Mouse (Mus musculus) embryonic facial prominence, embryonic 12.5 days (tissue): ENCODE data around the gene Celf2. TPM values are rescaled to one million over a fixed set of nuclear protein-coding genes. Genes with fewer than 3 reads are reported as not detected.

Experiments
- ATAC-seq: fragments of 200-750 bp; cut with Nextera tagmentation; 2 replicates; pipeline ENCODE4 v1.8.0; 2017; ENCODE audit not compliant: insufficient number of reproducible peaks, insufficient read depth, low FRiP score, low TSS enrichment
- H3K27ac ChIP-seq: fragments of 300-500 bp; sonication (generic); 2 replicates; pipeline ENCODE4 v1.5.1; 2016; ENCODE audit warnings: mild to moderate bottlenecking
- H3K27me3 ChIP-seq: fragments of 300-500 bp; sonication (generic); 2 replicates; pipeline ENCODE4 v1.6.1; 2016; ENCODE audit warnings: mild to moderate bottlenecking, moderate library complexity
- H3K36me3 ChIP-seq: fragments of 300-500 bp; sonication (generic); 2 replicates; pipeline ENCODE4 v1.6.1; 2016; ENCODE audit warnings: mild to moderate bottlenecking
- H3K4me1 ChIP-seq: fragments of 300-500 bp; sonication (generic); 2 replicates; pipeline ENCODE4 v1.6.1; 2016
- H3K4me2 ChIP-seq: fragments of 300-500 bp; sonication (generic); replicated peaks from 2 replicates; pipeline ENCODE4 v1.6.1; 2016; ENCODE audit warnings: mild to moderate bottlenecking, moderate library complexity
- H3K4me3 ChIP-seq: fragments of 300-500 bp; sonication (generic); 2 replicates; pipeline ENCODE4 v1.5.1; 2016; ENCODE audit warnings: mild to moderate bottlenecking
- H3K9ac ChIP-seq: fragments of 300-500 bp; sonication (generic); 2 replicates; pipeline ENCODE4 v1.6.1; 2016; ENCODE audit warnings: mild to moderate bottlenecking, moderate library complexity
- H3K9me3 ChIP-seq: fragments of 300-500 bp; sonication (generic); 2 replicates; pipeline ENCODE4 v1.6.1; 2016; ENCODE audit warnings: mild to moderate bottlenecking, moderate library complexity
- WGBS: fragments of 180-500 bp; shearing (Covaris S2); methylation state at CpG from one replicate; pipeline ENCODE4 v1.1.7; 2016; 5-methylcytosine and 5-hydroxymethylcytosine counted together
- polyA plus RNA-seq: library from polyadenylated mRNA; unstranded; fragments of >200 nt; fragmentation: Nextera tagmentation; extraction: Ambion mirVana; gene quantifications from 2 replicates; pipeline ENCODE4 v1.2.1, GENCODE M21; 2016

Gene Celf2
- polyA plus RNA-seq, 1 experiment from 2014 or later, result 56.8 TPM

- no peaks in the 10 kb centered on the region for H3K27me3 ChIP-seq
- no peak overlapping the region for H3K4me3 ChIP-seq
- H3K4me1 ChIP-seq, result no peaks in the 10 kb centered on the region
- no peak overlapping the region for H3K27ac ChIP-seq
- H3K9ac ChIP-seq, result no peak overlapping the region
- H3K9me3 ChIP-seq, result no peaks in the 10 kb centered on the region
- ATAC-seq, result no peak
- 76% methylated on average over 3 of the region's 3 CpGs for WGBS
- no peaks in the 10 kb centered on the region for H3K36me3 ChIP-seq
- H3K4me2 ChIP-seq, result no peak overlapping the region
Observed at GRCm38 (mm10) chr2:7255386-7255785, 254.0 kb downstream of the Celf2 start.

GRCm38 (mm10) chr2:7250314-7250713 is 259.0 kb downstream of the Celf2 start:
- Histone ChIP-seq H3K27me3 (no peaks in the 10 kb centered on the region), H3K27ac (no peak overlapping the region), H3K4me3 (no peak overlapping the region), H3K4me1 (0 out of 2 replicates have a peak, but pooled peaks cover 6% of the 10 kb centered on the region), H3K9me3 (no peaks in the 10 kb centered on the region), H3K36me3 (no peaks in the 10 kb centered on the region), H3K9ac (no peak overlapping the region), H3K4me2 (no peak overlapping the region)
- ATAC-seq, result no peak
- WGBS, result 82% methylated on average over 2 of the region's 2 CpGs

GRCm38 (mm10) chr2:7249002-7249401 is 260.4 kb downstream of the Celf2 start:
- no peaks in the 10 kb centered on the region for H3K36me3 ChIP-seq
- H3K27me3 ChIP-seq, result no peaks in the 10 kb centered on the region
- no peak overlapping the region for H3K9ac ChIP-seq
- no peak overlapping the region for H3K4me3 ChIP-seq
- no peaks in the 10 kb centered on the region for H3K9me3 ChIP-seq
- 0 out of 2 replicates have a peak, but pooled peaks cover 6% of the 10 kb centered on the region for H3K4me1 ChIP-seq
- no peak overlapping the region for H3K4me2 ChIP-seq
- ATAC-seq, result no peak
- H3K27ac ChIP-seq, result no peak overlapping the region

GRCm38 (mm10) chr2:7245958-7246774 is 263.2 kb downstream of the Celf2 start:
- ATAC-seq, result no peak

GRCm38 (mm10) chr2:7242139-7242538 is 267.2 kb downstream of the Celf2 start:
- Histone ChIP-seq H3K9me3 (no peaks in the 10 kb centered on the region), H3K27me3 (no peaks in the 10 kb centered on the region), H3K27ac (no peak overlapping the region), H3K9ac (no peak overlapping the region), H3K4me1 (0 out of 2 replicates have a peak, but pooled peaks cover 6% of the 10 kb centered on the region), H3K4me2 (no peak overlapping the region), H3K36me3 (no peaks in the 10 kb centered on the region), H3K4me3 (no peak overlapping the region)
- 79% methylated on average over 1 of the region's 1 CpGs for WGBS
- no peak for ATAC-seq

More at GRCm38 (mm10) chr2:7245958-7246774, 263.2 kb downstream of the Celf2 start:
- Histone ChIP-seq H3K36me3 (no peaks in the 10 kb centered on the region), H3K27me3 (no peaks in the 10 kb centered on the region), H3K4me3 (no peak overlapping the region), H3K9ac (no peak overlapping the region), H3K9me3 (no peaks in the 10 kb centered on the region), H3K4me1 (0 out of 2 replicates have a peak, but pooled peaks cover 6% of the 10 kb centered on the region), H3K27ac (no peak overlapping the region), H3K4me2 (no peak overlapping the region)
- 38% methylated on average over 4 of the region's 4 CpGs for WGBS

- no peak overlapping the region for H3K27ac ChIP-seq
- H3K27me3 ChIP-seq, result no peaks in the 10 kb centered on the region
- H3K9ac ChIP-seq, result no peak overlapping the region
- 0 out of 2 replicates have a peak, but pooled peaks cover 6% of the 10 kb centered on the region for H3K4me1 ChIP-seq
- H3K36me3 ChIP-seq, result no peaks in the 10 kb centered on the region
- H3K4me3 ChIP-seq, result no peak overlapping the region
- WGBS, result 78% methylated on average over 4 of the region's 4 CpGs
- ATAC-seq, result no peak
- no peaks in the 10 kb centered on the region for H3K9me3 ChIP-seq
- H3K4me2 ChIP-seq, result no peak overlapping the region
Observed at GRCm38 (mm10) chr2:7241523-7241941, 267.8 kb downstream of the Celf2 start.

GRCm38 (mm10) chr2:7237283-7237682 is 272.1 kb downstream of the Celf2 start:
- H3K4me2 ChIP-seq, result no peak overlapping the region
- no peaks in the 10 kb centered on the region for H3K4me1 ChIP-seq
- H3K9ac ChIP-seq, result no peak overlapping the region
- 87% methylated on average over 4 of the region's 4 CpGs for WGBS
- no peaks in the 10 kb centered on the region for H3K36me3 ChIP-seq
- no peaks in the 10 kb centered on the region for H3K9me3 ChIP-seq
- H3K4me3 ChIP-seq, result no peak overlapping the region
- ATAC-seq, result no peak
- no peak overlapping the region for H3K27ac ChIP-seq
- H3K27me3 ChIP-seq, result no peaks in the 10 kb centered on the region

- H3K9ac ChIP-seq, result no peak overlapping the region
- no peak for ATAC-seq
- 87% methylated on average over 3 of the region's 3 CpGs for WGBS
Observed at GRCm38 (mm10) chr2:7236452-7236851, 272.9 kb downstream of the Celf2 start.

GRCm38 (mm10) chr2:7235059-7235741 is 274.2 kb downstream of the Celf2 start:
- no peak overlapping the region for H3K4me3 ChIP-seq
- no peak overlapping the region for H3K27ac ChIP-seq
- H3K4me1 ChIP-seq, result no peaks in the 10 kb centered on the region
- no peak overlapping the region for H3K9ac ChIP-seq
- no peak for ATAC-seq
- H3K27me3 ChIP-seq, result no peaks in the 10 kb centered on the region
- no peaks in the 10 kb centered on the region for H3K36me3 ChIP-seq
- H3K9me3 ChIP-seq, result no peaks in the 10 kb centered on the region
- no peak overlapping the region for H3K4me2 ChIP-seq
- WGBS, result 84% methylated on average over 4 of the region's 4 CpGs

More at GRCm38 (mm10) chr2:7236452-7236851, 272.9 kb downstream of the Celf2 start:
- Histone ChIP-seq H3K27me3 (no peaks in the 10 kb centered on the region), H3K4me1 (no peaks in the 10 kb centered on the region), H3K36me3 (no peaks in the 10 kb centered on the region), H3K4me2 (no peak overlapping the region), H3K27ac (no peak overlapping the region), H3K4me3 (no peak overlapping the region), H3K9me3 (no peaks in the 10 kb centered on the region)

- ATAC-seq, result no peak
- no peaks in the 10 kb centered on the region for H3K4me1 ChIP-seq
- 79% methylated on average over 7 of the region's 7 CpGs for WGBS
Observed at GRCm38 (mm10) chr2:7234587-7234986, 274.8 kb downstream of the Celf2 start.

GRCm38 (mm10) chr2:7233411-7233810 is 276.0 kb downstream of the Celf2 start:
- H3K4me2 ChIP-seq, result no peak overlapping the region
- H3K4me3 ChIP-seq, result no peak overlapping the region
- no peaks in the 10 kb centered on the region for H3K9me3 ChIP-seq
- no peak overlapping the region for H3K9ac ChIP-seq
- no peak overlapping the region for H3K27ac ChIP-seq
- ATAC-seq, result no peak
- H3K27me3 ChIP-seq, result no peaks in the 10 kb centered on the region
- WGBS, result 87% methylated on average over 2 of the region's 2 CpGs
- no peaks in the 10 kb centered on the region for H3K36me3 ChIP-seq
- no peaks in the 10 kb centered on the region for H3K4me1 ChIP-seq

More at GRCm38 (mm10) chr2:7234587-7234986, 274.8 kb downstream of the Celf2 start:
- Histone ChIP-seq H3K36me3 (no peaks in the 10 kb centered on the region), H3K4me2 (no peak overlapping the region), H3K9ac (no peak overlapping the region), H3K9me3 (no peaks in the 10 kb centered on the region), H3K27me3 (no peaks in the 10 kb centered on the region), H3K27ac (no peak overlapping the region), H3K4me3 (no peak overlapping the region)

- Histone ChIP-seq H3K9me3 (no peaks in the 10 kb centered on the region), H3K4me1 (peaks cover 6% of the 10 kb centered on the region; the same call in 1 of the 2 replicates), H3K9ac (no peak overlapping the region), H3K27ac (no peak overlapping the region), H3K4me3 (no peak overlapping the region), H3K27me3 (no peaks in the 10 kb centered on the region), H3K4me2 (no peak overlapping the region), H3K36me3 (no peaks in the 10 kb centered on the region)
- ATAC-seq, result no peak
- 85% methylated on average over 7 of the region's 7 CpGs for WGBS
Observed at GRCm38 (mm10) chr2:7226785-7227184, 282.6 kb downstream of the Celf2 start.
